Mouse (Mus musculus) limb, embryonic 12.5 days (tissue): ENCODE data around the gene Acr. TPM values are rescaled to one million over a fixed set of nuclear protein-coding genes. Genes with fewer than 3 reads are reported as not detected.

Experiments used
- ATAC-seq: fragments of 200-750 bp; cut with Nextera tagmentation; 2 replicates; pipeline ENCODE4 v1.8.0; 2017; ENCODE audit warnings: low read depth, moderate TSS enrichment; ENCODE audit not compliant: insufficient number of reproducible peaks, insufficient read depth, low FRiP score, low TSS enrichment
- H3K27ac ChIP-seq: fragments of 300-500 bp; sonication (generic); 2 replicates; pipeline ENCODE4 v1.5.1; 2016; ENCODE audit warnings: mild to moderate bottlenecking, moderate library complexity
- H3K27me3 ChIP-seq: fragments of 300-500 bp; sonication (generic); 2 replicates; pipeline ENCODE4 v1.6.1; 2016; ENCODE audit warnings: mild to moderate bottlenecking, moderate library complexity
- H3K36me3 ChIP-seq: fragments of 300-500 bp; sonication (generic); 2 replicates; pipeline ENCODE4 v1.6.1; 2016; ENCODE audit warnings: mild to moderate bottlenecking, moderate library complexity
- H3K4me1 ChIP-seq: fragments of 300-500 bp; sonication (generic); replicated peaks from 2 replicates; pipeline ENCODE4 v1.6.1; 2016
- H3K4me2 ChIP-seq: fragments of 300-500 bp; sonication (generic); 2 replicates; pipeline ENCODE4 v1.6.1; 2016; ENCODE audit warnings: mild to moderate bottlenecking, moderate library complexity
- H3K4me3 ChIP-seq: fragments of 300-500 bp; sonication (generic); replicated peaks from 2 replicates; pipeline ENCODE4 v1.5.1; 2016; ENCODE audit warnings: mild to moderate bottlenecking
- H3K9ac ChIP-seq: fragments of 300-500 bp; sonication (generic); replicated peaks from 2 replicates; pipeline ENCODE4 v1.6.1; 2016; ENCODE audit warnings: mild to moderate bottlenecking, moderate library complexity
- H3K9me3 ChIP-seq: fragments of 300-500 bp; sonication (generic); 2 replicates; pipeline ENCODE4 v1.6.1; 2016; ENCODE audit warnings: mild to moderate bottlenecking, moderate library complexity
- WGBS: fragments of 180-500 bp; shearing (Covaris S2); methylation state at CpG from one replicate; pipeline ENCODE4 v1.1.7; 2016; 5-methylcytosine and 5-hydroxymethylcytosine counted together
- polyA plus RNA-seq: library from polyadenylated mRNA; unstranded; fragments of >200 nt; fragmentation: Nextera tagmentation; extraction: Ambion mirVana; gene quantifications from 2 replicates; pipeline ENCODE4 v1.2.1, GENCODE M21; 2016

The Acr gene
- polyA plus RNA-seq, 1 experiment from 2014 or later: not detected

DNA sequence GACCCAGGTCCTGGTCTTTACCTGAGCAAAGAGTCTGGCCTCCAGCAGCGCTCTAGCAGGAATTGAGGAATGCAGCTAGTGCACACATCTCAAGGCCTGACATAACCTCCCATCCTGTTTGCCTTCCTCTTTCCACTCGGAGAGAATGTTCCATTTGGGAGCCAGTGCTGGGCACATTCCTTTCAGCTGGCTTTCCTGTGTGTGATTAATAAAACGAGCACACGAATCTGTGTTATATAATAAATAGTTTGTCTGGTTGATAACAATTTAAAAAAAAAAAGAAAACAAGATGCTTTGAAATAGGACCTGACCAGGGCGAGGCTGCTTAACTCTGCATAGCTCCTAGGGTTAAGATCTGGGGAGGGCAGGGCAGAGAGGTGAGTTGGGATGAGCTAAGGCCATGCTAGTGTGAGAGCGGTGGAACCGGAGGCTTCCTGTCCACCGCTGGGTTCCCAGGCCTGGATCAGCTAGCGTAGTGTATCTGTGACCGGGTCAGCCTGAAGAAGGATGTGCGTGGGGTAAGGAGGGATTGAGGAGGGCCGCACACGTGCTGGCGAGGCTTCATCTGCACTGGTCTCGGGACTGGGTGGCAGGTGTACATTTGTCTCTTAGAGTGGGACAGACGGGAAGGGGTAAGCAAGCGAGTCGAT, 39.8 kb upstream of the Acr start:
- Histone ChIP-seq H3K36me3 (peaks cover 2% of the 10 kb centered on the region; the same call in 1 of the 2 replicates), H3K27ac (no peak overlapping the region), H3K4me3 (no peak overlapping the region), H3K4me1 (peaks cover 22% of the 10 kb centered on the region), H3K4me2 (no peak overlapping the region), H3K9me3 (no peaks in the 10 kb centered on the region), H3K27me3 (peaks cover 18% of the 10 kb centered on the region), H3K9ac (no peak overlapping the region)
- WGBS: 86% methylated on average over 18 of the region's 18 CpGs
- no peak for ATAC-seq

DNA sequence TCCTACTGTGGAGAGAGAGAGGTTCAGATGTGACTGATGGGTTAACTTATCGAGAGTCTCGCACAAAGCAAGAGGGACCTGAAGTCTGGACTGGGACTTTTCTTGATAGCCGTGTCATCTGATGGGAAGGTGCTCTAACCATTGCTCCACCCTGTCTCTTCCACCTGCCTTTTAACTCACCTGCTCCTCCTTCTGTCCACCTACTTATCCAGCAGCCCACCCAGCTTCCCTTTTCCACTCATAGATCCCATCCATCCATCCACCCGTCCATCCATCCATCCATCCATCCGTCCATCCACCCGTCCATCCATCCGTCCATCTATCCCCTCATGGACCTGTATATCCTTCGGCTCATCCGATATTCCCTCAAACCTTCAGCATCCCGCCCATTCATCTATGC, 39.2 kb upstream of the Acr start:
- Histone ChIP-seq H3K27me3 (peaks cover 15% of the 10 kb centered on the region), H3K9ac (no peak overlapping the region), H3K27ac (no peak overlapping the region), H3K36me3 (peaks cover 3% of the 10 kb centered on the region; the same call in 1 of the 2 replicates), H3K9me3 (no peaks in the 10 kb centered on the region), H3K4me3 (no peak overlapping the region), H3K4me2 (no peak overlapping the region), H3K4me1 (peaks cover 20% of the 10 kb centered on the region)
- 91% methylated on average over 10 of the region's 10 CpGs for WGBS
- ATAC-seq: no peak

DNA sequence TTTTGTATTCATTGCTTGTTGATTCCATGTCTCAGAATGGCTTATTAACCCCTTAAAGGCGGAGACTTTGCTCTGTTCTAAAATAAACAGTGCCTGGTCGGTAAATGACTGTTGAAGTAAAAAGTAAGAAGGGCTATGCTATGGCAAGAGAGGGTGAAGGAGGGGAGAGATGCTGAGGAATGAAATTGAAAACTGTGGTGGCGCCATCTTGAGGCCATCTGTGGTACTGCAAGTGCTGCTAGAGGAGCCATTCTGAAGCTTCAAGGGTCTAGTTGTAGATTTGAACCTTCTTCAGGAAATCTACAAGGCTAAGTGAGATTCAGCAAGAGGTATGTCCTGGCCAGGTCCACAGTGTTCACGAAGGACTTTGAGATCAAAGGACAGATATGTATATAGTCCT, 37.8 kb upstream of the Acr start:
- 5% methylated on average over 4 of the region's 4 CpGs for WGBS
- no peak for ATAC-seq

DNA sequence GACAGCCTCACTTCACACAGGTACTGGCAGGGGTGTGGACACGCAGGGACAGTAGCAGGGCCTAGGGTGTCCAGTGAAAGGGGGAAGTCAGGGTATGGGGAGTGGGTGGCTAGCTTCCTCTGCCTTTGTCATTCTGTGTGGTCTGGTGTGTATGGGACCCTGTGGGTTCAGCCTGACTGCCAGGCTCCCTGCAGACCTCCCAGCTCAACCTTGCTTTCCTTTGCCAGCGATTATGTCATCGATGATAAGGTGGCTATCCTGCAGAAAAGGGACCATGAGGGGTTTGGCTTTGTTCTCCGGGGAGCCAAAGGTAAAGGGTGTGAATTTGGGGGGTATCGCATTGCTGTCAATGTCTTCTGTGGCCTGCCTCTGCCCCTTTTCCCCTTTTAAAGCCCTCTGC, 36.7 kb upstream of the Acr start:
- H3K36me3 ChIP-seq: peaks cover 10% of the 10 kb centered on the region; the same call in 1 of the 2 replicates
- no peaks in the 10 kb centered on the region for H3K27me3 ChIP-seq
- WGBS: 91% methylated on average over 5 of the region's 5 CpGs
- no peak for ATAC-seq
- no peak overlapping the region for H3K4me3 ChIP-seq
- H3K4me1 ChIP-seq: peaks cover 14% of the 10 kb centered on the region
- no peak overlapping the region for H3K27ac ChIP-seq
- H3K4me2 ChIP-seq: no peak overlapping the region
- no peaks in the 10 kb centered on the region for H3K9me3 ChIP-seq
- no peak overlapping the region for H3K9ac ChIP-seq

More for the DNA sequence above, 37.8 kb upstream of the Acr start:
- Histone ChIP-seq H3K9me3 (no peaks in the 10 kb centered on the region), H3K9ac (no peak overlapping the region), H3K27me3 (peaks cover 1% of the 10 kb centered on the region; the same call in 1 of the 2 replicates), H3K36me3 (peaks cover 10% of the 10 kb centered on the region; the same call in 1 of the 2 replicates), H3K27ac (no peak overlapping the region), H3K4me3 (no peak overlapping the region), H3K4me1 (peaks cover 14% of the 10 kb centered on the region), H3K4me2 (no peak overlapping the region)

DNA sequence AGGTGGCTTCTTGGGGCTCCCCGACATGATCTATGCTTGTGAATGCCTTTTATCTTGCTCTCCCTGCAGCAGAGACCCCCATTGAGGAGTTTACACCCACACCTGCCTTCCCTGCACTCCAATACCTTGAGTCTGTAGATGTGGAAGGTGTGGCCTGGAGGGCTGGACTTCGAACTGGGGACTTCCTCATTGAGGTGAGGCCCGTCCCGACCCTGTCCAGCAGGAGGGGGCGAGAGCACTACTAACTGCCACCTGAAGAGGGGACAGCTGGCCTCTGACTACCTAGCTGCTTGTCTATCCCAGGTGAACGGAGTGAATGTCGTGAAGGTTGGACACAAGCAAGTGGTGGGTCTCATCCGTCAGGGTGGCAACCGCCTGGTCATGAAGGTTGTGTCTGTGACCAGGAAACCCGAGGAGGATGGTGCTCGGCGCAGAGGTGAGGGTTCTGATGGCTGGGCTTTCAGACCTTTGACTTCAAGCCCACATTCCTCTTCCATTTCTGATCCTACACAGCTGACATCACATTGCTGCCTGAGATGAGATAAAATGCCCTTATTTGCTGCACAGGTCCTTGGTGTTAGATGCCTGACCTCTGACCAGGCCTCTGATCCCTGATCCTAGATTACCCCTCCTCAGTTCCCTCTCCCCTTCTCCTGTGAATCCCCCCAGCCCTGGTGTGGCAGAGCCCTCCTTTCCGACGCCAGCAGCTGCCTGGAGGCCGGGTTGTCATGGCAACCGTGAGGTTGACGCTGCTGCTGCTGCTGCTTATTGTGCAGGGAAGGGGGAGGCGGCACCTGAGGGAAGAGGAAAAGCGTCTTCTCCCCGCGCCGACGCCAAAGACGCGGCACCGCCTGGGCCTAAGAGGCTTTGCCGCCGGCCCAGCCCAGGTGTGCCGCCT, 35.9 kb upstream of the Acr start:
- WGBS: 22% methylated on average over 29 of the region's 29 CpGs
- Histone ChIP-seq H3K9me3 (no peaks in the 10 kb centered on the region), H3K9ac (peak overlapping the region; percentile 52; the same call in 1 of the 2 replicates), H3K27ac (no peak overlapping the region), H3K4me3 (peak overlapping the region; percentile 33), H3K36me3 (peaks cover 10% of the 10 kb centered on the region; the same call in 1 of the 2 replicates), H3K4me2 (peak overlapping the region; percentile 63), H3K4me1 (peaks cover 14% of the 10 kb centered on the region), H3K27me3 (no peaks in the 10 kb centered on the region)
- peak; percentile 26 for ATAC-seq

DNA sequence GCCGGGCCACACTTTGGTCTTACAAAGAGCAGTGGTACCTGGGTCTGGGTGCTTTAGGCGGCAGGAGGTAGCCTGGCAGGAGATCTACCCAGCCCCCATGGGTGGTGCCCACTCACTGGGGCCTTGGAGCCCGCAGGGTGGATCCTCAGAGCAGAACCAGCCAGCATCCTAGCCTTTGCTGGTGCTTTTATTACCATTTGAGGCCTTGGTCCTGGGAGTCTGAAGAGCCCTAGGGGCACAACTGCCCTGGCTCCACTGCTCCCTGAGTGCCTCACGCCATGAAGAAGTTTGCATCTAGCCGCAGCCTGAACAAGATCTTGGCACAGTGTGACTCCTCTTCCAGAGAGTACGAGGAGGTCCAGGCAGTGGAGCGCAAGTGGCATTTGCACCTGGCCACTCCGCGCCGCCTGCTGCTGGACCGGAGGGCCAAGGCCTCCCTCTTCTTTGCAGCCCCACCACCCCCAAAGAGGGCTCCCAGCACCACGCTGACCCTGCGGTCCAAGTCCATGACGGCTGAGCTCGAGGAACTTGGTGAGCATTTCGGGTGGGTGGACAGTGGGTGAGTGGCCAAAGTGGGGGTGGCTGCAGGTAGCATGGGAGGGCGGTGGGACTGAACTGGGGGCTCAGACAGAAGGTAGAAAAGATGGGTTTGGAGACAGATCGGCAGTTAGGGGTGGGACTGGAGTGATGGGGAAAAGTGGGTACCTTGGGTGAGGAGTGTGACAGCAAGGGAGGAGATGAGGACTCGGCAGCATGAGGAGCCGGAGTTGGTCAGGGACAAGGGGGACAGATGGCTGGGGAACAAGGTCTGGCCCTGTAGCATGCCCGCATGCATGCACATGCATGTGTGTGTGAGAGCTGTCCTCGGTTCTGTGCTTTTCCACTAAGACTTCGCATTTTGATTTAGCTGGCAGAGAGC, 34.9 kb upstream of the Acr start:
- Histone ChIP-seq H3K27me3 (no peaks in the 10 kb centered on the region), H3K27ac (no peak overlapping the region)

DNA sequence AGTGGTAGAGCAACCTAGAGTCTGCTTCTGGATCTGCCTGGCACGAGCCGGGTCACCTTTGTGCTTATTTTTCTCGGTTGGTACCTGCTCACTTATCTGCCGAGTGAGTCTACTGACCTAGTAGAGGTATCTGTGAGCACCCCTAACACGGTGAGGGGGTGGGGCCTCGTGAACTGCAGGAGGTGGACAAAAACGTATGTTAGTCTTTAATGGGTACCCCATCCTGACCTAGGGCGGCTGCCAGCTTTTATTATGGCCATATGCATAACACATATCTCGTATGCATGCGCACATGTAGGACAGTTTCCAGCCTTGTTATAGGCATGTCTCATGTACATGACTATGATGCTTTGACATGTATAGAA, 34.3 kb upstream of the Acr start:
- no peak overlapping the region for H3K4me3 ChIP-seq
- no peak for ATAC-seq
- H3K27ac ChIP-seq: no peak overlapping the region
- H3K4me2 ChIP-seq: no peak overlapping the region
- H3K4me1 ChIP-seq: peaks cover 14% of the 10 kb centered on the region
- H3K36me3 ChIP-seq: peaks cover 10% of the 10 kb centered on the region; the same call in 1 of the 2 replicates
- H3K27me3 ChIP-seq: no peaks in the 10 kb centered on the region
- H3K9me3 ChIP-seq: no peaks in the 10 kb centered on the region
- no peak overlapping the region for H3K9ac ChIP-seq
- WGBS: 88% methylated on average over 10 of the region's 10 CpGs

More for the DNA sequence above, 34.9 kb upstream of the Acr start:
- ATAC-seq: peak; percentile 27; the same call in 1 of the 2 replicates
- Histone ChIP-seq H3K9ac (peak overlapping the region; percentile 52; the same call in 1 of the 2 replicates), H3K4me1 (peaks cover 14% of the 10 kb centered on the region), H3K4me2 (peak overlapping the region; percentile 63), H3K9me3 (no peaks in the 10 kb centered on the region), H3K4me3 (peak overlapping the region; percentile 33), H3K36me3 (peaks cover 10% of the 10 kb centered on the region; the same call in 1 of the 2 replicates)
- 75% methylated on average over 23 of the region's 23 CpGs for WGBS

DNA sequence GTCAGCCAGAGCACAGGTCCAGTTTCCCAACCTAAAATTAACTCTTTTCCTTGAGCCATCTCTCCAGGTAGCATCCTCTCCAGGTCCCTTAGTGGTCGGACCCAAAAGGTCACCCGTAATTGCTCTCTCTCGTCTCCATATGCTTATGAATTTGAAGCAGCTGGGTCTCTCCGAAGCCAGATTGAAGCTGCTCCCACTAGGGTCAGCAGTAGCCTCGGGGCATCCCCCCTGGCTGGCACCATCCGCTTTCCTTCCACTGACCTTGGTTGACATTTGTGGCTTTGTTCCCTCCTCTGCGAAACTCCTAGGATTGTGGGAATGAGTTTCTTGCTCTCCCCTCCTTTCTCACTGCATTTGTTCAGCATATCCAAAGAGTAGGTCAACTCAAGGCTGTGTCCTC, 24.0 kb upstream of the Acr start:
- no peak for ATAC-seq
- Histone ChIP-seq H3K9ac (no peak overlapping the region), H3K4me1 (peaks cover 13% of the 10 kb centered on the region), H3K9me3 (no peaks in the 10 kb centered on the region), H3K27ac (no peak overlapping the region), H3K27me3 (peaks cover 31% of the 10 kb centered on the region), H3K4me2 (no peak overlapping the region), H3K4me3 (no peak overlapping the region), H3K36me3 (peaks cover 31% of the 10 kb centered on the region)
- 81% methylated on average over 7 of the region's 7 CpGs for WGBS

DNA sequence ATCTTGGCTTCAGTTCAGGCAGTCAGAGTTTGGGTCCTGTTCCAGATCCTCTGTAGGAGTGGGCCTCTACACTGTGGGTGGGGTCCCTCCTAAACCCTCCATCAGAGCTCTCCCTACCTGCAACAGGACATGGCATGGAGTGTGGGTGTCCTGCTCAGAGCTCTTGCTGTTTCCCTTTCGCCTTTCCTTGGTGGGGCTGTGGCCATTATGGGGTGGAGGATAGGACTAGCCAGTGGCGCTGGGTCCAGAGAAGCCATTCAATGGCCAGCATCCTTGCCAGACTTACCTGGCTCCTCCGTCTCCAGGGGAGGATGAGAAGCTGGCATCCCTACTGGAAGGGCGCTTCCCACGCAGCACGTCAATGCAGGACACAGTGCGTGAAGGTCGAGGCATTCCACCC, 20.8 kb upstream of the Acr start:
- no peaks in the 10 kb centered on the region for H3K9me3 ChIP-seq
- H3K9ac ChIP-seq: peak overlapping the region; percentile 47; the same call in 1 of the 2 replicates
- H3K4me2 ChIP-seq: peak overlapping the region; percentile 62
- H3K27ac ChIP-seq: no peak overlapping the region
- ATAC-seq: no peak
- WGBS: 46% methylated on average over 8 of the region's 8 CpGs
- peaks cover 13% of the 10 kb centered on the region for H3K4me1 ChIP-seq
- peak overlapping the region; percentile 35 for H3K4me3 ChIP-seq
- H3K27me3 ChIP-seq: peaks cover 41% of the 10 kb centered on the region
- peaks cover 44% of the 10 kb centered on the region for H3K36me3 ChIP-seq

DNA sequence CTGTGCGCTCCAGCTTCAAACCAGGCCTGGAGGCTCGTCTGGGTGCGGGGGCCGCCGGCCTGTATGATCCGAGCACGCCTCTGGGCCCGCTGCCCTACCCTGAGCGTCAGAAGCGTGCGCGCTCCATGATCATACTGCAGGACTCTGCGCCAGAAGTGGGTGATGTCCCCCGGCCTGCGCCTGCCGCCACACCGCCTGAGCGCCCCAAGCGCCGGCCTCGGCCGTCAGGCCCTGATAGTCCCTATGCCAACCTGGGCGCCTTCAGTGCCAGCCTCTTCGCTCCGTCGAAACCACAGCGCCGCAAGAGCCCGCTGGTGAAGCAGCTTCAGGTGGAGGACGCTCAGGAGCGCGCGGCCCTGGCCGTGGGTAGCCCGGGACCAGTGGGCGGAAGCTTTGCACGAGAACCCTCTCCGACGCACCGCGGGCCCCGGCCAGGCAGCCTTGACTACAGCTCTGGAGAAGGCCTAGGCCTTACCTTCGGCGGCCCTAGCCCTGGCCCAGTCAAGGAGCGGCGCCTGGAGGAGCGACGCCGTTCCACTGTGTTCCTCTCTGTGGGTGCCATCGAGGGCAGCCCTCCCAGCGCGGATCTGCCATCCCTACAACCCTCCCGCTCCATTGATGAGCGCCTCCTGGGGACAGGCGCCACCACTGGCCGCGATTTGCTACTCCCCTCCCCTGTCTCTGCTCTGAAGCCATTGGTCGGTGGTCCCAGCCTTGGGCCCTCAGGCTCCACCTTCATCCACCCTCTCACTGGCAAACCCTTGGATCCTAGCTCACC, 20.1 kb upstream of the Acr start:
- H3K9ac ChIP-seq: peak overlapping the region; percentile 47
- H3K9me3 ChIP-seq: no peaks in the 10 kb centered on the region
- ATAC-seq: peak; percentile 57; the same call in 1 of the 2 replicates
- H3K4me1 ChIP-seq: peaks cover 13% of the 10 kb centered on the region
- peak overlapping the region; percentile 35 for H3K4me3 ChIP-seq
- 11% methylated on average over 58 of the region's 58 CpGs for WGBS
- H3K27me3 ChIP-seq: peaks cover 41% of the 10 kb centered on the region
- H3K27ac ChIP-seq: no peak overlapping the region
- peak overlapping the region; percentile 62 for H3K4me2 ChIP-seq
- H3K36me3 ChIP-seq: peaks cover 46% of the 10 kb centered on the region
